Mouse (Mus musculus) v-Abl transformed pro-B cells (cell line): Measurements from ENCODE around the gene Ephx1.

ENCODE experiments used
- in situ Hi-C, 2 experiments: fragments of 400-800 bp; cut with MboI; formaldehyde crosslinking; loops; one replicate each; pipeline ENCODE4 v1.15.1; 2025; ENCODE audit not compliant: unreplicated experiment in 2 of 2

The Ephx1 gene

DNA sequence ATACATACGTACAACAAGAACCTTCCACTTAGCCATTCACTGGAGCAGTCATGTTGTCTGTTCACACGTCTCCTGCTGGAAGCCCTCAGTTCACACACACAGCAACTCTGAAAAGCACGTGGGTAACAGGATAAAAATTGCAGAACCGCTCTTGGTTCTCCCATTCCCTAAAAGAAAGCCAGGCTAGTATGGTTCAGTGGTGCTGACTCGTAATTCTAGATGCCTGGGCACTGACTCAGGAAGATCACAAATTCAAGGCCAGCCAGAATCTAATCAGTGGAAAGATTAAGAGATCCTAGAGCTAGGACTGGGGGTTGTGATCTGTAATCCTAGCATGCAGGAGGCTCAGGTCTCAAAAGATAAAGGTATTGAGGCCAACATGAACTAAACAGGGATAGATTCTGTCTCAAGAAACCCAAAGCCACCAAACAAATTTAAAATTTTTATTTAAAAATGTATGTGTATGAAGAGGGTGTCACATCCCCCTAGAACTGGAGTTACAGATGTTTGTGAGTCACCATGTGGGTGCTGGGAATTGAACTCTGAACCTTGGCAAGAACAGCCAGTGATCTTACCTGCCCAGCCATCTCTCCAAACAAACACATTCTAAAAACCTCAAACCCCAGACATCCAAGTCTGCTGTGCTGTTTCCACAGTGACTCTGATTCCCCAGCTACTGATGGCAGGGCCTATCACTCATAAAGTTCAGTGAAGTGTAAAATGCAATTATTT, at the start of gene Ephx1:
Gene Ephx1, minus strand, starts transcription at position 149 of the 732 bp plus-strand sequence.
- in situ Hi-C loops, result no loop called here

DNA sequence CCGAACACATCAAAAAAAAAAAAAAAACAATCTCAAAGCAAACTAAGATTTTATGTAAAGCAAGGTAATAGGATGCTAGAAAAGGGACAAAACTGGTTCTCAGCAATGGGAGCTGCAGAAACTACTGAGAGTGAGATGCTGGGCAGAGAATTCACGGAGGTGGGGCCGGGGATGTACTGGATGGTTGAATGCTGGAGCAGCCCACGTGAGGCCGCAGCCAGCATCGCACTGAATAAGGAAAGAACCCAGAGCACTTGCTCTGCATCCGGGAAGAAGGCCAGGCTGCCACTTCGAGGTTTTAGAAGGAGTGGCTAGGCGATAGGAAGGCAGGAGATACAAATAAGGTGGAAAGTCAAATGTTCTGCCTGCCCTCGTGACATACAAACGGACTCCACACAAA, 49.0 kb upstream of the Ephx1 start:
- in situ Hi-C loops, result no loop called here

- in situ Hi-C loops, result no loop called here
These were observed 47.6 kb upstream of the Ephx1 start for GRCm38 (mm10) chr1:181068344-181068743.

GRCm38 (mm10) chr1:181064648-181065047, 43.9 kb upstream of the Ephx1 start:
- in situ Hi-C loops, result no loop called here

DNA sequence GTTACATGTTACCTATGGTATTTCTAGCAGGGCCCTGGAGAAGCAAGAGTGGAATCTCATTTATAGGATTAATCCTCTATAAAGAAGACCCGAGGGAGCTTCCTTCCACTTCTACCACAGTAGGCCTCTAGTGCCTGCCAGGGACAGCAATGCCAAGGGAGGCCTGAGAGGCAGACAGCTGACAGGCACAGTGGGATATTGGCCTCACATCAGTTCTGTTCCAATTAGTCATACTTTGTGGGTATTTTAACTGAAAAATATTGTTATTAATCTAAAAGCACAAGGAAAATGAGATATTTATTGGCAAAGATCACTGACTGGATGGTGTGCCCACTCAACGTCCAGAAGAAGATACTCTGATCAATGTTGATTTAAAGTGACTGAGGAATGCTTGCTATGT, 43.3 kb upstream of the Ephx1 start:
- in situ Hi-C loops, result no loop called here

DNA sequence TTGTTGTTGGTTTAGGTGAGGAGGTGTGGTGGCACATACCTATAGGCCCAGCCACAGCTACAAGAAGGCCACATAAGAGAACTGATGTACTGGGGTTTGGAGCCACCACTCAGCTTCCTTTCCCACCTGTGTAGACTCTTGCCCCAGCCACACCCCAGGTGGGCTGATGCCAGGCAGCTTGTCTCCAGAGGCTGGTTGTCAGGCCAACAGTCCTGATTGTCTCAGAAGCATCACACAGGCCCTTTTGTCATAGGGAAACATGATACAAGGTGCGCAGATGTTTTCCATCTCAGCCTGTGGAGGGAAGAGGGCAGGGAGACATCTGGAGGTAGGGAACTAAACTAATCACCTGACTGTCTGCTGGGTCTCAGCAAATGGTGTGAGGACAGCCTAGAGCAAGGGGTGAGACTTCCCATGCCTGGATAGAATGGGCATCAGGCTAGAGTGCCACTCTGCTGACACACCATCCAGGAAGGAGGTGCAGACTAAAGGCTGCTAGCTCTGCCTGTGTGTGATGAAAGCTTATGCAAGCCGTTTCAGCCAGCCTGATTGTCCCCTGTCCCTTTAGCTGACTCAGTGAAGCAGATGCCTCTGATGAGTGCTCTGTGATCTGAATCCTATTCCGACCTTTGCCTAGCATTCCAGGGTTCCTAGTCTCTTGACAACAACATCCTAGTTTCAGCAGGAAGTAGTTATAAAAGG, 41.2 kb upstream of the Ephx1 start:
- in situ Hi-C loops, result no loop called here

GRCm38 (mm10) chr1:181052898-181053297, 32.2 kb upstream of the Ephx1 start:
- in situ Hi-C loops, result no loop called here

DNA sequence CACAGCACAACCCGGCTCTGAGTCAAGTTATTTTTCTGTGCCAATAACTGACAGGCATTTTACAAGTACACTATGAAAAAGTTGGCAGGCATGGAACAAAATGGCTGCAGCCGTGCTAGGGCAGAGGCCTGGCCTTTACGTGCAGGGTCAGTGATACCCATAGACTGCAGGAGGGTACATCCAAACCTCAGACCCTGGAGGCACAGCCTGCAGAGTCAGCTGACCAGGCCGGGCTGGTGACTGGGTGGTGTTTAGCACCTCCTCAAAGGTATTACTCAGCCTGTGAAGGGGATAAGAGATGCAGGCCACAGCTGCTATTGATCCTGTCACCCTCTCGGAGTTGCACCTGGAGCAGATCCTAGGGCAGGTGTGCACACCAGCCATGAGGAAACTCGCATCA, 30.2 kb upstream of the Ephx1 start, which contains the start of gene 9130409I23Rik:
Gene 9130409I23Rik, plus strand, starts transcription at position 301 of the 400 bp plus-strand sequence.
- in situ Hi-C loops, result no loop called here

GRCm38 (mm10) chr1:181049328-181049842, 28.7 kb upstream of the Ephx1 start:
- in situ Hi-C loops, result no loop called here

DNA sequence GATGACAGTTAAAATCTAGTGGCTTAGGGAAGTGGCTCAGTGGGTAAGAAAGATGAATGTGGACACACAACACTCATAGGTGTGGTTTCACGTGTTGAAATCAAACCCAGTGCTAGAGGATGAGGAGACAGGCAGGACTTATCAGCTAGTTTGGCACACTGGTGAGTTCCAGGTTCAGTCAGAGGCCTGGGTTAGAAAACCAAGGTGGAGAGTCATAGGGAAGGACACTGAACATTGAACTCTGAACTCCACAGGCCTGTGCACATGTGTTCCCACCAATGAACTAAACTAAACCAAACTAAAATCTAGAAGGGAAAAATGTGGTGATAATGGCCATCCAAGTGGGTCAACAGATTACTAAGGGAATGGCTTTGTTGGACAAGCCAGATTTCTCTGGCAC, 26.8 kb upstream of the Ephx1 start:
- in situ Hi-C loops, result no loop called here

- in situ Hi-C loops, result loop anchor here in 1 of 2 experiments (5.0 kb wide), 1 partner anchor 47 kb away; no protein-coding TSS in a partner anchor
These were observed 18.9 kb upstream of the Ephx1 start for GRCm38 (mm10) chr1:181039652-181040051.

DNA sequence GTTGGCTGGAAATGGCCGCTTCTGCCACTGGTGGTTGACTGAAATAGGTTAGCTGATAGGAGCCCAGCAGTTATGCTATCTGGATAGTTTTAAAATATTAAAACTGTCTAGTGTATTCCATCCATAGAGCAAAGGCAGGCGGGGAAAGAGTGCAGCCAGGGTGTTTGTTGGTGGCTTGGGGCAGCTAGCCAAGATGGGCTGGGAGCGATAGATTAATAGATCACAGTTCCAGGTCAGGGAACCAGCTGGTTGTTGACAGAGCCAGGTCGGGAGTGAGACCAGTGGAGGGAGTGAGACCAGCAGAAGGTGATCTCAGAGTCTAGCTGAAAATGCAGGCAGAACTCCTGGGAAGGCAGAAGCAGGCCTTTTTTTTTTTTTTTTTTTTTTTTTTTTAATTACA, 16.9 kb upstream of the Ephx1 start:
- in situ Hi-C loops, result loop anchor here in 1 of 2 experiments (5.0 kb wide), 1 partner anchor 45 kb away; no protein-coding TSS in a partner anchor

DNA sequence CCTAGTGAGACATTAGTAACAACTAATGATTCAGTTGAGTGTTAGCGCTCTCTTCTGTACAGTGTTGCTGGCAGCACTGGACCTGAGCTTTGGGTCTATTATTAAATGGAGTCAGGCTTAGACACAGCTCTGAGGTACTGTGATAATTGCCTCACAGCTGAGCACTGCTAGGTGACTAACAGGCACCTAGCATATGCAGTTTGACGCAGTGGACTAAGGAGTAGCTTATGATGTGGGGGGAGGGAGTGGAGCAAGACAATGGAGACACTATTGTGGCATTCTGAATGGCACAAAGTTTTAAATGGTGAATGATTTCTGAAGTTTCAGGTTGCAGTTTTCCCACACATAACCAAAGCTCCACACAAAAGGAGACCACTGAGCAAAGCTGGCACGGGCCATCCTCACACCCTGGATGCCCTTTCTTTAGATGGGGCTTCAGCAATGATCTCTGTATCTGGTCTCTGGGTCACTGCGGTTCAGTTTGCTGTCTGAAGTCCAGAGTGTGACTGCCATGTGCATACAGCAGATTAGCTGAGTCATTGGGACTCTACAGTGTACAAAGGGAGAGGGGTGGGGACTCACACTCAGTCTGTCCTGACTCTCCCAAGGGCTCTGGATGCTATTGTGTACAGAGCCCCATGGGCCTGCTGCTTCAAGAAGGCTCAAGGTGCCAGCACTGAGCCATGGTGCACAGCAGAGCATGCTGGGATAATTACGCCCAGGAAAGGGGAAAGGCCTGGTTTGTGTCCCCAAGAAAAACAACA, 14.5 kb upstream of the Ephx1 start:
- in situ Hi-C loops, result loop anchor here in 1 of 2 experiments (5.0 kb wide), 1 partner anchor 43 kb away; no protein-coding TSS in a partner anchor

DNA sequence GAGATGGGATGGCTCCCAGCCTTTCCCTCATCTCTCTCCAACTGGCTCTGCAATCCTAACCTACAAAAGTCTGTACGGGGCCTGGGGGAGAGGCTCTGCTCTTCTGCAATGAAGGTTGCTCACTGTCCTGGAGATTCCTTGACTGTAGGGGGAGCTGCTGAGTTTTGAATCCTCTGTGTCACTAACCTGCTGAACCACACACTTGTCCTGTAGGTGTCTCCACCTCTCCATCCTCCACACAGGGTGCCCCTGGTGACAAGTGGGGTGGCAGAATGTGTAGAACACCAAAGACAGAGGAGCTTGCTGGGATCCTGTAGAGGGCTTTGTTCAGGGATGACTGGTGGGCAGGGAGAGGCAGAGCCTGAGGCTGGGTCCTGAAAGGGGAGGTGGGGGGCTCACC, 1.6 kb upstream of the Ephx1 start:
- in situ Hi-C loops, result no loop called here

GRCm38 (mm10) chr1:181021488-181021865, 773 bp upstream of the Ephx1 start:
- in situ Hi-C loops, result no loop called here

DNA sequence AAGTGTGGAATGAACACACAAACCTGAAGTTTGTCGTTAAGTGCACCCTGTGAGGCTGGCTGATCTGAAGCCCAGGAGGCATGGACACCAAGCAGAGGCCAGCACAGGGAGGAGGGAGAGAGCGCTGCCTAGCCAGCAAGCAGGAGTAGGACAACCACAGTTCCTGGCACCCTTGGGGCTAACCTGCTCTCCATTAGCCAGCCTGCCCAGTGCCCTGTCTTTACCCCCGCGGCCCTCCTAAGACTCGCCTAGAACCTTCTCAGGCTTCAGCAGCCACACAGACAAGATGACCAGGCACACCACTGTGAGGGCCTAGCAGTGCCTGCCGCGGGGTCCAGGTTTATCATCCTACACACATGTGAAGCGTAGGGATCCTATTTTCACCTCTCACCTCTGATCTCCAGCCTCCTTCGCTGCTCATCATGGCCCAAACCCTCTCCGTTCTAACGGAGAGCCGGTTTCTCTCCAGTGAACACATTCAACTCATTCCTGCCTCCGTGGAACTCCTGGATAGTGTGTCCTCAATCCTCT, 2.7 kb downstream of the Ephx1 start:
- in situ Hi-C loops, result no loop called here

DNA sequence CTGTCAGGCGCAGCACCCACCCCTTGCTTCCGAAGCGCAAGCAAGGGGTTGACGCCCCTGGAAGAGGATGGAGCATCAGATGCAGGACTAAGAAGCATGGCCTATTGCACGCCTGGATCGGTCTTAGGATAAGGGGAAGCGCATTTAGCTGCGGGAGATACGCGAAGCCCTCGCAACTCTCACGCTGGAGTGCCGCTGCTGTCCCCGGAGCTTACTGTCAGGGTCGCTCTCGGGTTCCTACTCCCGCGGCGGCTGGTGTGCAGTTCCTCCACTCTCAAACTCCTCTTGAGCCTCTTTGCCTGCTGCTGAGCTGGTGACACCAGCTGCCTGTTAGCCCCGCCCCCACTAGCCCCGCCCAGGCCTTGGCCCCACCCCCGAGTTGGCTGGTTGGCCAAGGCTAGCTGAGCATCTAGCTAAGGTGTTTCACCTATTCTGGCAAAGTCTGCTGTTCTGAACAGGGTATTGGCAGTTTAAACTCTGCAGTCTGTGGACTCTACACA, 3.4 kb downstream of the Ephx1 start:
- in situ Hi-C loops, result no loop called here

GRCm38 (mm10) chr1:181016532-181017131, 4.1 kb downstream of the Ephx1 start:
- in situ Hi-C loops, result no loop called here

- in situ Hi-C loops, result no loop called here
These were observed 4.7 kb downstream of the Ephx1 start for GRCm38 (mm10) chr1:181016045-181016444.

DNA sequence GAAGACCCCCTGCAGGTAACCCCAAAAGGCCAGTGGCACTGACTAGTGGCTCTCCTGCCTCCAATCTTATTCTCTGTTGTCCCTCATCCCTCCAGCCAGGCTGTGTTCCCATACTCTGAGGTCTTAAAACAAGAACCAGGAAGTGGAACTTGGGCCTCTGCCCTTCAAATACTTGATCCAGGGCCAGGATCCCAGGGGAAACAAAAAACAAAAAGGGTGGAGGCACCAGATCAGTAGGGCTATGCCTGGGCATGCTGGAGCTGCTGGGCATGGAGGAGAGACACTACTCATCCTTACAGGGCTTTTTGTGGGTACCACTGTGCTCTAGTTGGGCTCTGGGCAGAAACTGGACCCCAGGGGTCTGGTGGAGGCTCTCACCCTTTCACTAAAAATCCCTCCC, 5.1 kb downstream of the Ephx1 start:
- in situ Hi-C loops, result no loop called here
